Mouse (Mus musculus): ENCODE data around the gene Mien1. TPM values are rescaled to one million over a fixed set of nuclear protein-coding genes. Genes with fewer than 3 reads are reported as not detected.

Gene Mien1
- polyA plus RNA-seq, 1 experiment from 2014 or later, result 237 TPM

DNA sequence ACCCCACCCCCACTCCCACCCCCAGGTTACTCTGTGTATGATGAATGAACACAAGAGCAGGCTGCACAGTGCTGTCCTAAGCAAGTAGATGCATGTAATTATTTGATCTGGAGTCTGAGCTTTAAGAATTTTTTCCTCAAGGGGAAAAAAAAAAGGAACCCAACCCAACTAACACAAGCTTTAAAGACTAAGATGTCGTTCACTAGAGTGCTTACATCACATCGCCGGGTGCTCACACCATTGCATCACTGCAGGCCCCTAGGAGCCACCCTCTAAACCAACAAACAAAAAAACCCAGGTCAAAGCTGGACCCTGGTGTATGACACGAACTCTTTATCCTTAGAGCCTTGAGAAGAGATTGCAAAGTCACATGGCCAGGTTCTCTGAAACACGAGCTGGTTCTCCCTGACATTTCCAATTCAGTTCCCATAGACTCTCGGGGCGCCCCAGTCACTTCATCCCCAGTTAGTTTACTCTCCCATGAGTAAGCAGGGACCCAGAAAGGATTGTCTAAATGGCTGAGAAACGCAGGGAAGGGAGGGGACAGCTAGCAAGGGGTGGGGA is 35.2 kb upstream of the Mien1 start:
- Histone ChIP-seq H3K4me3 (no peak overlapping the region), H3K27ac (no peak overlapping the region), H3K36me3 (ENCODE audit: poor library complexity, severe bottlenecking) (no peaks in the 10 kb centered on the region), H3K27me3 (no peaks in the 10 kb centered on the region), H3K4me1 (peaks cover 4% of the 10 kb centered on the region; the same call in 1 of the 2 replicates), H3K4me2 (no peak overlapping the region), H3K9me3 (replicated peaks) (no peaks in the 10 kb centered on the region), H3K9ac (no peak overlapping the region)
- 57% methylated on average over 8 of the region's 8 CpGs for WGBS
- ATAC-seq, result no peak

DNA sequence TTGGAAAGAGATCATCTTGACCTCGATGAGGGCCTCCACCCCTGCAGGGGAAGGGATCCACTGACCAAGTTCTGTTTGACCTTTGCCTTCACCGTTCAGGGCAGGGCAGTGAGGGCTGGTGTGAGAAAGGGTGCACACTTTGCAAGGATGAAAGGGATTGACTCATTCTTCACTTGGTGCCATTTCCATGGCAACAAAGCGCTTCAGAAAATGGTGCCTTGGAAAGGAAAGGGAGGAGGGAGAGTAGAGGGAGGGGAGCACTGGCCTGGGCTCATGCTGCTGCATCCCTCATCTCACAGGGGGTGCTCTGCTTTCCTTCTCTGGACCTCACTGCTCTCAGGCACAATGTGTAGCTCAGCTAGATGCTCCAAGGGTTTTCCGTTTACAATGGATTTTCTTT is 33.9 kb upstream of the Mien1 start:
- ATAC-seq, result no peak
- no peak overlapping the region for H3K9ac ChIP-seq
- peaks cover 4% of the 10 kb centered on the region; the same call in 1 of the 2 replicates for H3K4me1 ChIP-seq
- WGBS, result 39% methylated on average over 4 of the region's 4 CpGs
- H3K4me2 ChIP-seq, result no peak overlapping the region
- H3K27ac ChIP-seq, result no peak overlapping the region
- H3K36me3 ChIP-seq (ENCODE audit: poor library complexity, severe bottlenecking), result no peaks in the 10 kb centered on the region
- H3K9me3 ChIP-seq (replicated peaks), result no peaks in the 10 kb centered on the region
- H3K27me3 ChIP-seq, result 0 out of 2 replicates have a peak, but pooled peaks cover 2% of the 10 kb centered on the region
- no peak overlapping the region for H3K4me3 ChIP-seq

- Histone ChIP-seq H3K36me3 (ENCODE audit: poor library complexity, severe bottlenecking) (no peaks in the 10 kb centered on the region), H3K27me3 (0 out of 2 replicates have a peak, but pooled peaks cover 3% of the 10 kb centered on the region), H3K9ac (no peak overlapping the region), H3K4me3 (no peak overlapping the region), H3K4me2 (no peak overlapping the region), H3K27ac (no peak overlapping the region), H3K4me1 (peaks cover 4% of the 10 kb centered on the region; the same call in 1 of the 2 replicates), H3K9me3 (replicated peaks) (no peaks in the 10 kb centered on the region)
- no peak for ATAC-seq
- WGBS, result 80% methylated on average over 6 of the region's 6 CpGs
Observed at GRCm38 (mm10) chr11:98470795-98471194, 32.0 kb upstream of the Mien1 start.

GRCm38 (mm10) chr11:98469761-98470714 is 31.2 kb upstream of the Mien1 start:
- WGBS, result 86% methylated on average over 22 of the region's 22 CpGs
- Histone ChIP-seq H3K4me3 (no peak overlapping the region), H3K9me3 (replicated peaks) (no peaks in the 10 kb centered on the region), H3K27ac (no peak overlapping the region), H3K4me1 (peaks cover 4% of the 10 kb centered on the region; the same call in 1 of the 2 replicates), H3K4me2 (no peak overlapping the region), H3K9ac (no peak overlapping the region), H3K36me3 (ENCODE audit: poor library complexity, severe bottlenecking) (no peaks in the 10 kb centered on the region), H3K27me3 (0 out of 2 replicates have a peak, but pooled peaks cover 3% of the 10 kb centered on the region)
- ATAC-seq, result no peak

DNA sequence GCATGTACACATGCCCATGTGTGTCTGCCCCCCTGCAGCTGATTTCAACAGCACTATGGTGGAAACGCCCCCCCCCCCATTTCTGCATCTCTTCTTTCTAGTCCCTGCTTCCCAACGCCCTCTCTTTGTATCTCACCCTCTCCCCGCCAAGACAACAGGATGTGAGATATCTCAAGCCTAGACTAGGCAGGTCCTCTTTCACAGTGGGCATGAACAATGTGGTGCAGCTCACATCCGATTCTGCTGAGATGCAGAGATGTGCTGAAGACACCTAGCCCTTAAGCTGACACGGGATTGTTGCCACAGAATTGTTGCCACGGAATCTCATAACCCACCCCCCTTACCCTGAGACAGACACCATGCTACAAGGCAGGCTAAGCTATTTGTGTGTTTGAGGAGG is 25.7 kb upstream of the Mien1 start:
- WGBS, result 84% methylated on average over 6 of the region's 6 CpGs
- Histone ChIP-seq H3K27me3 (peaks cover 31% of the 10 kb centered on the region), H3K9ac (no peak overlapping the region), H3K4me2 (no peak overlapping the region), H3K9me3 (replicated peaks) (no peaks in the 10 kb centered on the region), H3K4me3 (no peak overlapping the region), H3K4me1 (no peaks in the 10 kb centered on the region), H3K36me3 (ENCODE audit: poor library complexity, severe bottlenecking) (no peaks in the 10 kb centered on the region), H3K27ac (no peak overlapping the region)
- ATAC-seq, result no peak

- Histone ChIP-seq H3K9ac (no peak overlapping the region), H3K27me3 (peaks cover 37% of the 10 kb centered on the region), H3K4me3 (no peak overlapping the region), H3K27ac (no peak overlapping the region), H3K4me2 (no peak overlapping the region), H3K9me3 (replicated peaks) (no peaks in the 10 kb centered on the region), H3K4me1 (no peaks in the 10 kb centered on the region), H3K36me3 (ENCODE audit: poor library complexity, severe bottlenecking) (no peaks in the 10 kb centered on the region)
- WGBS, result 88% methylated on average over 9 of the region's 9 CpGs
- ATAC-seq, result no peak
Observed at GRCm38 (mm10) chr11:98463911-98464310, 25.1 kb upstream of the Mien1 start.

DNA sequence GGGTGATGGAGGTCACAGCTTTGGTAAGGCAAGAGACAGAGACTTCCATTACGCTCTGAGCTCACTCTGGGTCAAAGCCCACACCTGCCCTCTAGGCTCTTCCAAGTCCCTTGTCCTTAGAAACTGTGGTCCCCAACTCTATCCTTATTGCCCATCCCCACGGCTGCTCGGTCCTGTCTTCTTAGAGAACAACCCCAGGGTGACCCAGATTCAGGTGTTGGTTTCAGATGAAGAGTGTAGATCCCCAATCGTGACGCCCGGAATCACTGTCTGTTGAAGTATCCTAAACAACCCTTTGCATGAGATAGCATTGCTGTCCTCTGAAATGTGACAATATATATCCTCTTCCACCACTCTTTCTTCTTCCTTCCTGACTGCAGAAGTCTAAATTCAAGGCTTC is 23.5 kb upstream of the Mien1 start:
- 95% methylated on average over 6 of the region's 6 CpGs for WGBS
- Histone ChIP-seq H3K36me3 (ENCODE audit: poor library complexity, severe bottlenecking) (no peaks in the 10 kb centered on the region), H3K4me1 (peaks cover 8% of the 10 kb centered on the region), H3K4me3 (no peak overlapping the region), H3K9me3 (replicated peaks) (no peaks in the 10 kb centered on the region), H3K9ac (no peak overlapping the region), H3K27me3 (peaks cover 46% of the 10 kb centered on the region), H3K4me2 (no peak overlapping the region), H3K27ac (no peak overlapping the region)
- no peak for ATAC-seq

GRCm38 (mm10) chr11:98461109-98461720 is 22.4 kb upstream of the Mien1 start:
- ATAC-seq, result no peak
- Histone ChIP-seq H3K27ac (no peak overlapping the region), H3K9ac (no peak overlapping the region), H3K27me3 (peaks cover 46% of the 10 kb centered on the region), H3K36me3 (ENCODE audit: poor library complexity, severe bottlenecking) (no peaks in the 10 kb centered on the region), H3K9me3 (replicated peaks) (no peaks in the 10 kb centered on the region), H3K4me1 (peaks cover 11% of the 10 kb centered on the region), H3K4me3 (no peak overlapping the region), H3K4me2 (no peak overlapping the region)
- 57% methylated on average over 6 of the region's 6 CpGs for WGBS

GRCm38 (mm10) chr11:98459860-98460259 is 21.1 kb upstream of the Mien1 start:
- 84% methylated on average over 9 of the region's 9 CpGs for WGBS
- peaks cover 46% of the 10 kb centered on the region for H3K27me3 ChIP-seq
- no peaks in the 10 kb centered on the region for H3K9me3 ChIP-seq (replicated peaks)

GRCm38 (mm10) chr11:98459071-98459741 is 20.4 kb upstream of the Mien1 start:
- Histone ChIP-seq H3K4me3 (no peak overlapping the region), H3K36me3 (ENCODE audit: poor library complexity, severe bottlenecking) (no peaks in the 10 kb centered on the region), H3K9me3 (replicated peaks) (no peaks in the 10 kb centered on the region), H3K9ac (no peak overlapping the region), H3K4me1 (peaks cover 11% of the 10 kb centered on the region), H3K4me2 (no peak overlapping the region), H3K27me3 (peaks cover 45% of the 10 kb centered on the region), H3K27ac (no peak overlapping the region)
- WGBS, result 28% methylated on average over 11 of the region's 11 CpGs
- ATAC-seq, result no peak

More at GRCm38 (mm10) chr11:98459860-98460259, 21.1 kb upstream of the Mien1 start:
- H3K27ac ChIP-seq, result no peak overlapping the region
- H3K9ac ChIP-seq, result no peak overlapping the region
- ATAC-seq, result no peak
- peaks cover 11% of the 10 kb centered on the region for H3K4me1 ChIP-seq
- H3K4me2 ChIP-seq, result no peak overlapping the region
- H3K36me3 ChIP-seq (ENCODE audit: poor library complexity, severe bottlenecking), result no peaks in the 10 kb centered on the region
- H3K4me3 ChIP-seq, result no peak overlapping the region

DNA sequence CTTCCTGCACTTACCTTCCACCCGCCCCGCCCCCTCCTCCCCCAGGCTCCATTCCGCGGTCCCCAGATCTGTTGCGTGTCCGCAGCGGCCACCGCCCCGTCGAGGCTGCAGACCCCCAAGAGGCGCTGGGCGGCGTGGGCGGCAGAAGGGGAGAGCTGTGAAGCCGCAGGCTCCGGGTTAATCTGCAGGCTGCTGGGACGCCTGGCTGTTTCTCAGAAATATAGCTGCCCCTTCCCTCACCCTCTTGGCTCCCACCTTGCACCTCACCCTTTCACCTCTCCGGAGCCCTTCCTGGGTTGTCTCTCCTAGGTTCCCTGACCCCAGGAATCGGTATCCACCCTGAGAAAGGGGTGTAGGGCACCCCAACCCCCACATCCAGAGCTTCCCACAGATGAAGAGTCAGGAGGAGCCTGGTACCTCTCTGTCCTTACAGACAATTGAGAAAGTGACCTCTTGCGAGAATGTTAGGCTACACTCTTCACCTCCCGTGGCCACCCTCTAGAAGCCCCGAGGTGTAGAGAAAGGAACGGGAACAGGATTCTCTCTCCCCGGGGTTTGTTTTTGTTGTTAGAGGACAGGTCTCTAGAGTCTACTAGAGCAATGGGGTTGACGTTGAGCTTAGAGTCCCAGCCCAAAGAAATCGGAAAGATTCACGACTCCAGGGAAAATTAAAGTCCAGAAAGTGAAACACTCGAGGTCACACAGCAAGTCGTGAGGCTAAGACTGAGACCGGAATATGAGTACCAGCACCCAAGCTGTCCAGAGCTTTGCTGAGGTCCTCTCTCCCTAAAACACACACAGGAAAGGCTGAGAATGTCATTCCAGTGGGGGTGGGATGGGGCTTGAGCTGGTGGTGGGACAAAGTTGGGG is 19.6 kb upstream of the Mien1 start:
- Histone ChIP-seq H3K4me1 (peaks cover 11% of the 10 kb centered on the region), H3K4me3 (peak overlapping the region; percentile 55), H3K36me3 (ENCODE audit: poor library complexity, severe bottlenecking) (no peaks in the 10 kb centered on the region), H3K27ac (no peak overlapping the region), H3K9ac (peak overlapping the region; percentile 63), H3K27me3 (peaks cover 40% of the 10 kb centered on the region), H3K4me2 (peak overlapping the region; percentile 65), H3K9me3 (replicated peaks) (no peaks in the 10 kb centered on the region)
- 6% methylated on average over 21 of the region's 30 CpGs for WGBS
- ATAC-seq, result peak; percentile 33
